Mouse (Mus musculus) forebrain, embryonic 16.5 days (tissue): ENCODE data around the gene Lamb2. TPM values are rescaled to one million over a fixed set of nuclear protein-coding genes. Genes with fewer than 3 reads are reported as not detected.

Experiments
- ATAC-seq: fragments of 200-750 bp; cut with Nextera tagmentation; 2 replicates; pipeline ENCODE4 v1.8.0; 2017; ENCODE audit warnings: mild to moderate bottlenecking, moderate library complexity
- H3K27ac ChIP-seq: fragments of 300-500 bp; sonication (generic); 2 replicates; pipeline ENCODE4 v1.5.1; 2014; ENCODE audit warnings: low read length, control low read depth
- H3K27me3 ChIP-seq: fragments of 300-500 bp; sonication (generic); replicated peaks from 2 replicates; pipeline ENCODE4 v1.6.1; 2014; ENCODE audit warnings: low read length; ENCODE audit not compliant: control insufficient read depth, insufficient read depth
- H3K36me3 ChIP-seq: fragments of 300-500 bp; sonication (generic); 2 replicates; pipeline ENCODE4 v1.6.1; 2014; ENCODE audit not compliant: control insufficient read depth, insufficient read depth
- H3K4me1 ChIP-seq: fragments of 300-500 bp; sonication (generic); replicated peaks from 2 replicates; pipeline ENCODE4 v1.6.1; 2014; ENCODE audit warnings: low read length; ENCODE audit not compliant: control insufficient read depth, insufficient read depth
- H3K4me2 ChIP-seq: fragments of 300-500 bp; sonication (generic); 2 replicates; pipeline ENCODE4 v1.6.1; 2014; ENCODE audit warnings: mild to moderate bottlenecking, low read length, control low read depth
- H3K4me3 ChIP-seq: fragments of 300-500 bp; sonication (generic); replicated peaks from 2 replicates; pipeline ENCODE4 v1.5.1; 2014; ENCODE audit warnings: mild to moderate bottlenecking, low read length, control low read depth
- H3K9ac ChIP-seq: fragments of 300-500 bp; sonication (generic); replicated peaks from 2 replicates; pipeline ENCODE4 v1.6.1; 2014; ENCODE audit warnings: low read depth, low read length, control low read depth
- H3K9me3 ChIP-seq: fragments of 300-500 bp; sonication (generic); 2 replicates; pipeline ENCODE4 v1.6.1; 2016; ENCODE audit warnings: low read length; ENCODE audit not compliant: control insufficient read depth
- WGBS: fragments of 180-500 bp; shearing (Covaris S2); extraction: QIAGEN DNeasy Blood & Tissue Kit; methylation state at CpG from one replicate; pipeline ENCODE4 v1.1.7; 2014; 5-methylcytosine and 5-hydroxymethylcytosine counted together
- polyA plus RNA-seq: library from polyadenylated mRNA; unstranded; fragments of >200 nt; fragmentation: Nextera tagmentation; extraction: Ambion mirVana; gene quantifications from 2 replicates; pipeline ENCODE4 v1.2.1, GENCODE M21; 2015

Gene Lamb2
- polyA plus RNA-seq, 1 experiment from 2014 or later = 17.6 TPM

- Histone ChIP-seq H3K9me3 (no peaks in the 10 kb centered on the region), H3K27ac (peak overlapping the region; percentile 71), H3K4me2 (peak overlapping the region; percentile 80), H3K4me1 (peaks cover 42% of the 10 kb centered on the region), H3K9ac (peak overlapping the region; percentile 35), H3K27me3 (no peaks in the 10 kb centered on the region), H3K4me3 (peak overlapping the region; percentile 65), H3K36me3 (no peaks in the 10 kb centered on the region)
- 38% methylated on average over 21 of the region's 21 CpGs for WGBS
- ATAC-seq = peak; percentile 20
These were observed 29.0 kb upstream of the Lamb2 start for GRCm38 (mm10) chr9:108450292-108451169.

DNA sequence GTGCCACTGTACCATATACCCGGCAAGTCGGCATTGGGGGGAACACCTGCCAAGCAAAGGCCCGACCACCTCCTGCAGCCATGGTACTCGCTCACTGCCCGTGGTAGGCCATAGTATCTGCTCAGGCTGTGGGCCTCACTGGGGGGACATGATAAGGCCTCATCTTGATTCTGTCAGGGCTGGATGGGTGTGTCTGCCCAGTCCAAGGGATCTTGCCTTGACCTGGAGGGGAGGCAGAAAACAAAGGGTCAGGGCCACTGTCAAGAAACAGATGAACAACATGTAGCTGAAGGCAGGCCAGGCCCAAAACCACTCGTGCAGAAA lies 28.4 kb upstream of the Lamb2 start:
- peak overlapping the region; percentile 71 for H3K27ac ChIP-seq
- no peak for ATAC-seq
- H3K27me3 ChIP-seq = no peaks in the 10 kb centered on the region
- 81% methylated on average over 6 of the region's 6 CpGs for WGBS
- H3K9ac ChIP-seq = no peak overlapping the region
- no peaks in the 10 kb centered on the region for H3K9me3 ChIP-seq
- peak overlapping the region; percentile 65 for H3K4me3 ChIP-seq
- H3K36me3 ChIP-seq = no peaks in the 10 kb centered on the region
- peak overlapping the region; percentile 80 for H3K4me2 ChIP-seq
- peaks cover 42% of the 10 kb centered on the region for H3K4me1 ChIP-seq

DNA sequence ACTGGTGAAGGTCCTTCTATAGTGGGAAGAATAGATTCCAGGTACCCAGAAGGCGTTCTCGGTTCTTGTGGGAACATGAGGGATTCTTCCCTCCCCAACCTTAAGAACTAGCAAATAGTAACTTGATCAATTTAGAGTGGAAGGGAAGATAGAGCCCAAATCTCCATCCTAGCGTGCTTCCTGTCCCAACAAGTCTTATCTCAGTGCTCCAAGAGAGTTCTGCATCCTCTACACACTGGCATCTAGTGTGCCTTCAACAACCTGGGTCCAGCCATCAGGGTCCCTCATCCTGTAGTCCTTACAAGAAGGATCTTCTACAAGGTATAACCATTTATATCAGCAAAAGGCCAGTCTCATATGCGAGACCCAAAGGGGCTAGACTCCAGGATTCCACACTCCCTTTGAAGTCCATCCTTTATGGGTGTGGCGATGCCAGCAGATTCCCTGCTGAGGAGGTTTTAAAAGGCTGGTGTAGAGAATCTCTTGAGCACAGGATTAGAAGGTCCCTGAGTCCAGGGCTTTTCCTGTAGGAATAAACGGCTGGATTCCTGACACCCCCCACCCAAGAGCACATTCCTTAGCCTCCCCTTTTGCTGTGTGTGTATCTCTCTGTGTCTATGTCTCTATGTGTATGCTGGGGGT lies 27.9 kb upstream of the Lamb2 start:
- H3K9me3 ChIP-seq = no peaks in the 10 kb centered on the region
- peak overlapping the region; percentile 77 for H3K9ac ChIP-seq
- H3K27ac ChIP-seq = peak overlapping the region; percentile 73
- peak overlapping the region; percentile 65 for H3K4me3 ChIP-seq
- peak overlapping the region; percentile 80 for H3K4me2 ChIP-seq
- no peak for ATAC-seq
- peaks cover 42% of the 10 kb centered on the region for H3K4me1 ChIP-seq
- H3K27me3 ChIP-seq = no peaks in the 10 kb centered on the region
- no peaks in the 10 kb centered on the region for H3K36me3 ChIP-seq
- 49% methylated on average over 6 of the region's 6 CpGs for WGBS

DNA sequence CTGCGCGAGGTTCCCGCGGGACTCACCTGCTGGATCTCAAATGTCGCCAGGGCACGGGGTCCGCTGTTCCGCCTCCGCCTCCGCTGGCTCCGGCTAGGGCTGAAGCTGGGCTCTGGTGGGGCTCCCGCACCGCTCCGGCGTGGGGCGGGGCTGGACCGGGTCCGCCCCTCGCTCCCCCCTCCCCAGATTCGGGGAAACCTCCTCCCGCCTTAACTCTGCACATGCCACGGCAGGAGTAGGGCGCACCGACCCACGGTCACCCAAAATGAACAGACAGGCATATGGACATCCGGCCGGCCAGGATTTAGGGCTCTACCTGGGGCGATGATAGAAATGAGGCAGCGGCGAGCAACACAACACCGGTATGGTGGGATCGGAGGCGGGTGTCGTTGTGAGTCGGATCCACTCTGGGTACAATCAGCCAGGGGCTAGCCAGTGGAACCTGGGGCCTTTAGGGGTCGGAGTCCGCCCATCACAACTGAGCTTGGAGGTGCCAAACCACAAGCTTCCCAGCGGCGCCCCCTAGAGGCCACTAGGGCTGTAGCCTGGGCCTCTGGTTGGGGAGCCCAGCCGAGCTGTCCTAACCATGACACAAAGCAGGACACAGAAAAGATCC lies 27.1 kb upstream of the Lamb2 start:
- peak; percentile 86 for ATAC-seq

DNA sequence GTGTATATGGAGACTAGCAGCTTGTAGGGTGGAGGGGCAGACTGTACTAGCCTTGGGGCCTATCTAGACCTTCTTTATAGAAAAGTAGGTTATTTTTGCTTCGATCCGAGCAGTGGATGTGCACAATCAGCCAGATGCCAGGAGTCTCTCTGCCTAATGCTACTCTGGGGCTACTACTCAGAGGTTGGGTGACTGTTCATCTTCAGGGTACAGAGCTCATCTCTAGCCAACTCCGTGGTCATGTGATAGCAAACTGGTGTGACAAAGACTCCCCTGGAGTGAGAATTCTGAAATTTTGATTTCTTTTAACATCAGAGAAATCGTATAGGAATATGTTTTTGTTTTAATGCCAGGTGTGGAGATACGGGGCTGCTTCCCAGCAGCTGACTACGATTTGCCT lies 26.6 kb upstream of the Lamb2 start:
- 37% methylated on average over 6 of the region's 6 CpGs for WGBS
- H3K27me3 ChIP-seq = no peaks in the 10 kb centered on the region
- peak overlapping the region; percentile 80 for H3K4me2 ChIP-seq
- peak overlapping the region; percentile 73 for H3K27ac ChIP-seq
- peak overlapping the region; percentile 65 for H3K4me3 ChIP-seq
- peaks cover 42% of the 10 kb centered on the region for H3K4me1 ChIP-seq
- no peaks in the 10 kb centered on the region for H3K36me3 ChIP-seq
- peak overlapping the region; percentile 77 for H3K9ac ChIP-seq
- ATAC-seq = peak; percentile 23
- no peaks in the 10 kb centered on the region for H3K9me3 ChIP-seq

More for the DNA sequence above, 27.1 kb upstream of the Lamb2 start:
- WGBS = under 1% methylated on average over 40 of the region's 40 CpGs
- Histone ChIP-seq H3K4me1 (peaks cover 42% of the 10 kb centered on the region), H3K36me3 (no peaks in the 10 kb centered on the region), H3K9ac (peak overlapping the region; percentile 77), H3K9me3 (no peaks in the 10 kb centered on the region), H3K4me3 (peak overlapping the region; percentile 65), H3K27me3 (no peaks in the 10 kb centered on the region), H3K4me2 (peak overlapping the region; percentile 80), H3K27ac (peak overlapping the region; percentile 73)

GRCm38 (mm10) chr9:108453458-108453857 lies 26.1 kb upstream of the Lamb2 start:
- H3K4me2 ChIP-seq = peak overlapping the region; percentile 80

GRCm38 (mm10) chr9:108454429-108454828 lies 25.1 kb upstream of the Lamb2 start:
- H3K9ac ChIP-seq = no peak overlapping the region
- ATAC-seq = no peak
- WGBS = 89% methylated on average over 6 of the region's 6 CpGs

More at GRCm38 (mm10) chr9:108453458-108453857, 26.1 kb upstream of the Lamb2 start:
- H3K36me3 ChIP-seq = no peaks in the 10 kb centered on the region
- peaks cover 42% of the 10 kb centered on the region for H3K4me1 ChIP-seq
- no peak for ATAC-seq
- no peak overlapping the region; the same call in 1 of the 2 replicates for H3K4me3 ChIP-seq
- H3K9ac ChIP-seq = peak overlapping the region; percentile 77; the same call in 1 of the 2 replicates
- no peaks in the 10 kb centered on the region for H3K9me3 ChIP-seq
- WGBS = 78% methylated on average over 4 of the region's 4 CpGs
- no peaks in the 10 kb centered on the region for H3K27me3 ChIP-seq
- H3K27ac ChIP-seq = no peak overlapping the region

DNA sequence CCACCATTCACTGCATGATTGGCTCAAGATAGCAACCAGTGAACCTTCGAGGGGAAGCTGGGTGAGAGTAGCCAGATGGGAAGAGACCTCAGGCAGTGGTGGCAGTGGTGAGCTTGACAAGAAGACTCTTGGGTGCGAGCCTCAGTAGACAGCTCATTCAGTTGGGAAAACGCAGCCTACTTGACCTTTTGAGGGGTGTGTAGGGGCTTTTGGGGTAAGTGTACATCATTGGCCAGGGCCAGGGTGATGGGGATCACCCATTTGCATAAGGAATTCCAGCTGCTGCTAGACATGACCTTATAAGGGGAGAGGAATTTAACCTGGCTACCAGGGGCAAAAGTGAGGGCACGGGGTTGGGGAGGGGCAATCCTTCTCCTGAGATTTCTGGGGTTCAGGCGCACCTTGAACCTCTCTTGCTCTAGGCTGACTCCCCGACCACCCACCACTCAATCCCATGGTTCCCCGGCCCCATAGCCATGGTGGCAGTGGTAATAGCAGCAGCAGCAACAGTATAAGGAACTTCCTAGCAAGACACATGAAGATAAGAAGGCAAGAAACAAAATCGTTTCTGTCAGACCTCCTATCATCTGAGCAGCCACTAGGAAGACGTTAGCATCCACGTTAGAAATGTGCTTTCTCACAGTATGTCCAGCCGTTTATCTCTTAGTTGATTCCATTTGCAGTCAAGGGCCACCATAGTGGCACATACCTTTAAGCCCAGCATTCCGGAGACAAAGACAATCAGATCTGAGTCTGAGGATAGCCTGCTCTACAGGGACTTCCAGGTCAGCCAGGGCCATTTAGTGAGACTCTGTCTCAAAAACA lies 23.6 kb upstream of the Lamb2 start:
- Histone ChIP-seq H3K36me3 (no peaks in the 10 kb centered on the region), H3K4me2 (no peak overlapping the region), H3K4me3 (no peak overlapping the region), H3K4me1 (peaks cover 24% of the 10 kb centered on the region), H3K27me3 (0 out of 2 replicates have a peak, but pooled peaks cover 2% of the 10 kb centered on the region), H3K27ac (no peak overlapping the region), H3K9me3 (no peaks in the 10 kb centered on the region), H3K9ac (no peak overlapping the region)
- WGBS = 81% methylated on average over 12 of the region's 12 CpGs
- ATAC-seq = no peak

More at GRCm38 (mm10) chr9:108454429-108454828, 25.1 kb upstream of the Lamb2 start:
- H3K4me1 ChIP-seq = peaks cover 36% of the 10 kb centered on the region
- no peaks in the 10 kb centered on the region for H3K9me3 ChIP-seq
- H3K27me3 ChIP-seq = 0 out of 2 replicates have a peak, but pooled peaks cover 2% of the 10 kb centered on the region
- no peak overlapping the region for H3K4me2 ChIP-seq
- no peak overlapping the region for H3K4me3 ChIP-seq
- no peaks in the 10 kb centered on the region for H3K36me3 ChIP-seq
- H3K27ac ChIP-seq = no peak overlapping the region
